Mouse (Mus musculus) intestine, postnatal 0 days (tissue): ENCODE measurements around the gene Pla2g4d. TPM values are rescaled to one million over a fixed set of nuclear protein-coding genes. Genes with fewer than 3 reads are reported as not detected.

ENCODE experiments used
- ATAC-seq: fragments of 200-750 bp; cut with Nextera tagmentation; 2 replicates; pipeline ENCODE4 v1.8.0; 2017; ENCODE audit warnings: mild to moderate bottlenecking, moderate TSS enrichment, moderate library complexity
- H3K27ac ChIP-seq: fragments of 300-500 bp; sonication (generic); 2 replicates; pipeline ENCODE4 v1.5.1; 2014; ENCODE audit warnings: mild to moderate bottlenecking, low read depth, low read length, moderate library complexity
- H3K27me3 ChIP-seq: fragments of 300-500 bp; sonication (generic); replicated peaks from 2 replicates; pipeline ENCODE4 v1.6.1; 2014; ENCODE audit warnings: low read length, mixed read lengths; ENCODE audit not compliant: control insufficient read depth, insufficient read depth
- H3K36me3 ChIP-seq: fragments of 300-500 bp; sonication (generic); 2 replicates; pipeline ENCODE4 v1.6.1; 2014; ENCODE audit warnings: mild to moderate bottlenecking, moderate library complexity; ENCODE audit not compliant: control insufficient read depth, insufficient read depth
- H3K4me1 ChIP-seq: fragments of 300-500 bp; sonication (generic); replicated peaks from 2 replicates; pipeline ENCODE4 v1.6.1; 2014; ENCODE audit warnings: antibody characterized with exemption, low read length, mixed read lengths; ENCODE audit not compliant: control insufficient read depth, insufficient read depth
- H3K4me2 ChIP-seq: fragments of 300-500 bp; sonication (generic); replicated peaks from 2 replicates; pipeline ENCODE4 v1.6.1; 2014; ENCODE audit warnings: low read depth, mild to moderate bottlenecking, moderate library complexity
- H3K4me3 ChIP-seq: fragments of 300-500 bp; sonication (generic); 2 replicates; pipeline ENCODE4 v1.5.1; 2014; ENCODE audit warnings: low read depth, low read length
- H3K9ac ChIP-seq: fragments of 300-500 bp; sonication (generic); 2 replicates; pipeline ENCODE4 v1.6.1; 2014; ENCODE audit warnings: mild to moderate bottlenecking, low read depth, low read length
- H3K9me3 ChIP-seq: fragments of 300-500 bp; sonication (generic); 2 replicates; pipeline ENCODE4 v1.6.1; 2016; ENCODE audit warnings: mixed run types; ENCODE audit not compliant: control insufficient read depth
- CTCF ChIP-seq: sonication (generic); IDR thresholded peaks from 2 replicates; pipeline ENCODE4 v1.5.1; 2016; ENCODE audit warnings: low read depth, mild to moderate bottlenecking, control low read depth, antibody characterized with exemption, moderate library complexity
- WGBS: fragments of 180-500 bp; shearing (Covaris S2); extraction: QIAGEN DNeasy Blood & Tissue Kit; methylation state at CpG from one replicate; pipeline ENCODE4 v1.1.7; 2014; 5-methylcytosine and 5-hydroxymethylcytosine counted together
- polyA plus RNA-seq: library from polyadenylated mRNA; unstranded; fragments of >200 nt; fragmentation: Nextera tagmentation; extraction: Ambion mirVana; gene quantifications from 2 replicates; pipeline ENCODE4 v1.2.1, GENCODE M21; 2015

The Pla2g4d gene
- polyA plus RNA-seq, 1 experiment from 2014 or later, result 0.20 TPM

GRCm38 (mm10) chr2:120312276-120312825, 23.4 kb upstream of the Pla2g4d start:
- TF ChIP-seq CTCF, result no peak
- H3K9me3 ChIP-seq, result no peaks in the 10 kb centered on the region
- H3K36me3 ChIP-seq, result peaks cover 14% of the 10 kb centered on the region
- WGBS, result 68% methylated on average over 7 of the region's 7 CpGs
- no peaks in the 10 kb centered on the region; the same call in 1 of the 2 replicates for H3K4me1 ChIP-seq
- no peak overlapping the region for H3K4me3 ChIP-seq
- ATAC-seq, result no peak
- H3K9ac ChIP-seq, result no peak overlapping the region
- no peak overlapping the region for H3K27ac ChIP-seq
- H3K27me3 ChIP-seq, result no peaks in the 10 kb centered on the region
- H3K4me2 ChIP-seq, result no peak overlapping the region

DNA sequence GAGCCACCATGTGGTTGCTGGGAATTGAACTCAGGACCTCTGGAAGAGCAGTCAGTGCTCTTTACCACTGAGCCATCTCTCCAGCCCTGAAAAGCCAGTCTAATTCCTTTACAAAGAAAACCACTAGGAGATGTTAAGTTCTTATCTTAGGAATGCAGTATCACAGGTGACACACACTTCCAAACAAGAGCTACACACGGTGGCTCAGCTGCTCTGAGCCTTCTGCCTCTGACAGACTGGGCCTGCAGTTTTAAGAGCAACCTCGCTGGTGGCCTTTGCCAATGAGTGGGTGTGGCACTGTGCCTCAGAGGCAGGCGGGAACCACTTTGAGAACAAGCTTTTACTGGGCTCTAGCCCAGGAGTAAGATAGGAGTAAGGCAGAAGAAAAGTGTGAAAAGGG, 15.1 kb upstream of the Pla2g4d start:
- Histone ChIP-seq H3K9ac (no peak overlapping the region), H3K9me3 (no peaks in the 10 kb centered on the region), H3K4me1 (no peaks in the 10 kb centered on the region), H3K4me3 (no peak overlapping the region), H3K36me3 (no peaks in the 10 kb centered on the region), H3K27me3 (no peaks in the 10 kb centered on the region), H3K4me2 (no peak overlapping the region), H3K27ac (no peak overlapping the region)
- WGBS, result 9% methylated on average over 3 of the region's 3 CpGs
- TF ChIP-seq CTCF, result no peak
- no peak for ATAC-seq

DNA sequence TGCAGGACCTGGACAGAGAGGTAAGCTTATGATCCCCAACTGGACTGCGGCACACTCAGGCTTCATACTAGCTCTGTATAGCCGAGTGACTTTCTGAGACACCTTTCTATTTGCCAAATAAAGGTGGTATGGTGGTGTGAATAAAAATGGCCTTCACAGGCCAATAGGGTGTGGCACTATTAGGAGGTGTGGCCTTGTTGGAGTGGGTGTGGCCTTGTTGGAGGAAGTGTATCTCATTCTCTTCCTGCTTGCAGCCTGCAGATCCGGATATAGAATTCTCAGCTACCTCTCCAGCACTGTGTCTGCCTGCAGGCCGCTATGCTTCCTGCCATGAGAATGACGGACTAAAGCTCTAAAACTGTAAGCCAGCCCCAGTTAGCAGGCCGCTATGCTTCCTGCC, 12.1 kb upstream of the Pla2g4d start:
- no peak for ATAC-seq
- no peak overlapping the region for H3K27ac ChIP-seq
- no peaks in the 10 kb centered on the region for H3K4me1 ChIP-seq
- H3K9me3 ChIP-seq, result no peaks in the 10 kb centered on the region
- WGBS, result 96% methylated on average over 6 of the region's 6 CpGs
- no peak overlapping the region for H3K4me3 ChIP-seq
- TF ChIP-seq CTCF, result no peak
- H3K9ac ChIP-seq, result no peak overlapping the region
- no peaks in the 10 kb centered on the region for H3K36me3 ChIP-seq
- H3K4me2 ChIP-seq, result no peak overlapping the region
- H3K27me3 ChIP-seq, result no peaks in the 10 kb centered on the region

GRCm38 (mm10) chr2:120299866-120300265, 10.9 kb upstream of the Pla2g4d start:
- H3K36me3 ChIP-seq, result no peaks in the 10 kb centered on the region
- H3K4me3 ChIP-seq, result no peak overlapping the region
- no peak overlapping the region for H3K9ac ChIP-seq
- WGBS, result 78% methylated on average over 4 of the region's 4 CpGs
- no peak overlapping the region for H3K27ac ChIP-seq
- no peaks in the 10 kb centered on the region for H3K27me3 ChIP-seq
- no peaks in the 10 kb centered on the region for H3K4me1 ChIP-seq
- no peak for TF ChIP-seq CTCF
- no peak overlapping the region for H3K4me2 ChIP-seq
- no peaks in the 10 kb centered on the region for H3K9me3 ChIP-seq
- ATAC-seq, result no peak

- Histone ChIP-seq H3K4me3 (no peak overlapping the region), H3K27me3 (no peaks in the 10 kb centered on the region), H3K4me2 (no peak overlapping the region), H3K27ac (no peak overlapping the region), H3K9ac (no peak overlapping the region), H3K36me3 (no peaks in the 10 kb centered on the region), H3K9me3 (no peaks in the 10 kb centered on the region), H3K4me1 (no peaks in the 10 kb centered on the region)
- no peak for TF ChIP-seq CTCF
- 11% methylated on average over 2 of the region's 2 CpGs for WGBS
- ATAC-seq, result no peak
Observed at GRCm38 (mm10) chr2:120296160-120296559, 7.2 kb upstream of the Pla2g4d start.

GRCm38 (mm10) chr2:120291471-120292078, 2.6 kb upstream of the Pla2g4d start:
- no peak overlapping the region for H3K4me3 ChIP-seq
- no peak for ATAC-seq
- H3K36me3 ChIP-seq, result no peaks in the 10 kb centered on the region
- H3K4me1 ChIP-seq, result no peaks in the 10 kb centered on the region
- no peak overlapping the region for H3K9ac ChIP-seq
- H3K27ac ChIP-seq, result no peak overlapping the region
- no peak for TF ChIP-seq CTCF
- H3K9me3 ChIP-seq, result no peaks in the 10 kb centered on the region
- H3K4me2 ChIP-seq, result no peak overlapping the region
- WGBS, result 80% methylated on average over 9 of the region's 9 CpGs
- H3K27me3 ChIP-seq, result no peaks in the 10 kb centered on the region
